Mouse (Mus musculus): ENCODE results near the gene Olfr644. TPM values are rescaled to one million over a fixed set of nuclear protein-coding genes. Genes with fewer than 3 reads are reported as not detected.

The Olfr644 gene
- polyA plus RNA-seq, 1 experiment from 2014 or later, result not detected

DNA sequence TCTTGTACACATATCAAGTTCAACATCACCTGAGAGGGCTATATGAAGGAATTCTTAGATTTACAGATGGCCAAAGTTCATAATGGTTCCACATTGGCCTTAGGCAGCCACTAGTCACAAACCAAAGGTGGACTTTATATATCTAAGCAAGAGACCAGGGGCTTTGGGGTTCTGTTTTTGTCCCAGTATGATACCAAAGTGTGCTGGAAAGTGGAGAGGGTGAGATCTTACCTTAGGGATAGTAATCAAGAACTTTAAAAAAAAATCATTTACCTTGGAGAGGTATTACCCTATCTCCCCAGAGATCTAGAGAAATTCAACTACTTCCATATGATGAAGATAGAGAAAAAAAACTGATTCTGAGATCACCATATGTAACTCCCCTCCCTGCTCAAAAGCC is 54.5 kb downstream of the Olfr644 start, which contains the start of gene Olfr639:
Gene Olfr639 (minus strand): TSS at position 101 of the 400 bp plus-strand sequence.
- no peaks in the 10 kb centered on the region for H3K36me3 ChIP-seq
- no peak within 1 kb of the TSS for H3K4me3 ChIP-seq
- H3K4me1 ChIP-seq (replicated peaks), result no peaks in the 10 kb centered on the region
- no peak for DNase-seq (ENCODE audit: low spot score)
- H3K27ac ChIP-seq, result no peak within 1 kb of the TSS
- no peaks in the 10 kb centered on the region for H3K27me3 ChIP-seq (ENCODE audit: insufficient read depth, poor library complexity, severe bottlenecking)
- no peaks in the 10 kb centered on the region for H3K9me3 ChIP-seq

Other genes starting within 250 kb of the Olfr644 start
- 78.1 and 116 TPM in 2 replicates for gene Hbb-bs, start 243.8 kb downstream of the Olfr644 start, polyA plus RNA-seq (2016; fragmentation: Nextera tagmentation; extraction: Ambion mirVana)
- gene Hbb-bh2, start 231.3 kb downstream of the Olfr644 start, polyA plus RNA-seq (2016; fragmentation: Nextera tagmentation; extraction: Ambion mirVana), result 0.63 TPM in 1 of 2 replicates, not detected in the other
- gene Hbb-bh1, start 228.7 kb downstream of the Olfr644 start, polyA plus RNA-seq (2016; fragmentation: Nextera tagmentation; extraction: Ambion mirVana), result 3,568 and 4,570 TPM in 2 replicates
- gene Hbb-y, start 218.7 kb downstream of the Olfr644 start, polyA plus RNA-seq (2016; fragmentation: Nextera tagmentation; extraction: Ambion mirVana), result 8,684 and 9,134 TPM in 2 replicates
- gene Olfr66, start 185.6 kb downstream of the Olfr644 start, polyA plus RNA-seq (2016; fragmentation: Nextera tagmentation; extraction: Ambion mirVana), result not detected in 2 replicates
- gene Olfr64, start 177.4 kb downstream of the Olfr644 start, polyA plus RNA-seq (2016; fragmentation: Nextera tagmentation; extraction: Ambion mirVana), result not detected in 2 replicates
- not detected in 2 replicates for gene Olfr65, start 168.4 kb downstream of the Olfr644 start, polyA plus RNA-seq (2016; fragmentation: Nextera tagmentation; extraction: Ambion mirVana)
- gene Olfr631, start 143.0 kb downstream of the Olfr644 start, polyA plus RNA-seq (2016; fragmentation: Nextera tagmentation; extraction: Ambion mirVana), result not detected in 2 replicates
- not detected in 2 replicates for gene Olfr632, start 137.5 kb downstream of the Olfr644 start, polyA plus RNA-seq (2016; fragmentation: Nextera tagmentation; extraction: Ambion mirVana)
- not detected in 2 replicates for gene Olfr633, start 127.4 kb downstream of the Olfr644 start, polyA plus RNA-seq (2016; fragmentation: Nextera tagmentation; extraction: Ambion mirVana)
- 0.03 TPM in 1 of 2 replicates, not detected in the other for gene Olfr635, start 100.7 kb downstream of the Olfr644 start, polyA plus RNA-seq (2016; fragmentation: Nextera tagmentation; extraction: Ambion mirVana)
- not detected in 2 replicates for gene Olfr638, start 73.1 kb downstream of the Olfr644 start, polyA plus RNA-seq (2016; fragmentation: Nextera tagmentation; extraction: Ambion mirVana)
- 0.02 TPM in 1 of 2 replicates, not detected in the other for gene Olfr639, start 54.6 kb downstream of the Olfr644 start, polyA plus RNA-seq (2016; fragmentation: Nextera tagmentation; extraction: Ambion mirVana)
- gene Olfr640, start 46.3 kb downstream of the Olfr644 start, polyA plus RNA-seq (2016; fragmentation: Nextera tagmentation; extraction: Ambion mirVana), result not detected in 2 replicates
- gene Olfr641, start 36.4 kb downstream of the Olfr644 start, polyA plus RNA-seq (2016; fragmentation: Nextera tagmentation; extraction: Ambion mirVana), result not detected in 2 replicates
- gene Olfr642, start 19.2 kb downstream of the Olfr644 start, polyA plus RNA-seq (2016; fragmentation: Nextera tagmentation; extraction: Ambion mirVana), result not detected in 2 replicates
- not detected in 2 replicates for gene 4930516K23Rik, start 10.4 kb downstream of the Olfr644 start, polyA plus RNA-seq (2016; fragmentation: Nextera tagmentation; extraction: Ambion mirVana)
- gene Olfr645, start 13.6 kb upstream of the Olfr644 start, polyA plus RNA-seq (2016; fragmentation: Nextera tagmentation; extraction: Ambion mirVana), result not detected in 2 replicates
- gene Olfr646, start 33.0 kb upstream of the Olfr644 start, polyA plus RNA-seq (2016; fragmentation: Nextera tagmentation; extraction: Ambion mirVana), result not detected in 2 replicates
- gene Ubqln5, start 58.0 kb upstream of the Olfr644 start, polyA plus RNA-seq (2016; fragmentation: Nextera tagmentation; extraction: Ambion mirVana), result not detected in 2 replicates
- gene Olfr643, start 65.5 kb upstream of the Olfr644 start, polyA plus RNA-seq (2016; fragmentation: Nextera tagmentation; extraction: Ambion mirVana), result not detected in 2 replicates
- gene Ubqln3, start 71.4 kb upstream of the Olfr644 start, polyA plus RNA-seq (2016; fragmentation: Nextera tagmentation; extraction: Ambion mirVana), result not detected in 2 replicates
- gene Ubqlnl, start 78.7 kb upstream of the Olfr644 start, polyA plus RNA-seq (2016; fragmentation: Nextera tagmentation; extraction: Ambion mirVana), result not detected in 2 replicates
- gene Olfm5, start 93.0 kb upstream of the Olfr644 start, polyA plus RNA-seq (2016; fragmentation: Nextera tagmentation; extraction: Ambion mirVana), result not detected in 2 replicates
- 0.31 and 0.32 TPM in 2 replicates for gene Olfr648, start 111.5 kb upstream of the Olfr644 start, polyA plus RNA-seq (2016; fragmentation: Nextera tagmentation; extraction: Ambion mirVana)
- not detected in 2 replicates for gene Olfr649, start 124.1 kb upstream of the Olfr644 start, polyA plus RNA-seq (2016; fragmentation: Nextera tagmentation; extraction: Ambion mirVana)
- gene Trim6, start 146.9 kb upstream of the Olfr644 start, polyA plus RNA-seq (2016; fragmentation: Nextera tagmentation; extraction: Ambion mirVana), result 3.5 and 5.7 TPM in 2 replicates
- gene Trim34a, start 172.6 kb upstream of the Olfr644 start, polyA plus RNA-seq (2016; fragmentation: Nextera tagmentation; extraction: Ambion mirVana), result 0.85 TPM in 2 replicates
- 0.13 TPM in 1 of 2 replicates, not detected in the other for gene Trim5, start 216.2 kb upstream of the Olfr644 start, polyA plus RNA-seq (2016; fragmentation: Nextera tagmentation; extraction: Ambion mirVana)
- 1.6 and 2.4 TPM in 2 replicates for gene Trim12a, start 243.6 kb upstream of the Olfr644 start, polyA plus RNA-seq (2016; fragmentation: Nextera tagmentation; extraction: Ambion mirVana)